Mouse (Mus musculus): ENCODE data around the gene Fam98a.

The Fam98a gene

DNA sequence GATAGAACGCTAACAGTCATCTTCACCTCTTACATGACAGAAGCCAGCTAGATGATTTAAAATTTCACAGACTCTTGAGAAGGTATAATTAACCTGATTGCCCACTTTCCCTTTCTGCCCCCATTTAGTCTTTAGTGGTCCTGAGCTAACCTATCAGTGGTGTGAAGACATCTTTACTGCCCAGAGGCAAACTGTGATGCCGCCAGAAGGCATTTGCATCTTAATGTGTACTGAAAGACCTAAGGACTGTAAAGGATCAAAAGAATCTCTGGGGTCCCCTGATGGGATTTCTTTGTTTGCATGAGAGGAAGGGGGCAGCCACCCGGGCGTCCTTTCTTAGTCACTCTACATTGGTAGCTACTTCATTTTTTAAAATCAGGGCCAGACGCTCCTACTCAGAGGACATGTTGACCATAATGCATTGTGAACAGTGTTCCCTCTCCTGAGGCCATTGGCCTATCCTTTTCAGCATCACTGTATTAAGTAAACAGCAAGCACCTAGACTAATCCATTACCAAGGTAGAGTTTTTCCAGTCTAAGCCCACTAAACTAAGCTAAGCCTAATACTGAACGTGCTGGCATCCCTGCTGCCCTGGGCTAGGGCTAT, 30.4 kb downstream of the Fam98a start:
- no peak for DNase-seq (ENCODE audit: low spot score)

DNA sequence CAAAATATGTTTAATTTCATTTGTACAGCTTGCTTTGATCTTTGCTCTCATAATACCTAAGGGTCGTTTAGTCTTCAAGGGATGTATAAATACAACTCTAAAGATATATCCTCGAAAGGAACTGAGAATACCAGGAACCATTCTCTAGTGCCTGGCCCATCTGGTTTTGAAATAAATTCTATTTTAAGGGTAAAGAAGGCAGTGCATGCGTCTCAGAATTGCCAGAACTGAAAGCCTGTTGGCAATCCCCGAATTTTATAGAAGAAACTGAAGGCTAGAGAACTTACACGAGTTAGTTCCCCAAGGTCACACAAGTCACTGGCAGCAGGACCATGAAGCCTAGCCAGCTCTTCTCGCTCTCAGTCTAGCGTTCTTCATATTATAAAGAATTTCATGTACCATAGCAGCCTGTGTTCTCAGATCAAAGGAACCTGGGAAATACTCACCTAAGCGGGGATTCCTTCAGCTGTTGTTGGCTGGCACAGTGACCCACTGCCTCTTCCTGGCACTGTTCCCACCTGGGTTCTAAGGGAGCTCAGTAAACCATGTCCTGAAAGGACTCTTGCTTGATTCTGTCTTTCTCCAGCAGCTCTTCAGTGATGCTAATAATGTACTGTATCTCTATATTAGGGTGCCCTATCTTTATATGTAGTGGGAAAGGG, 32.4 kb downstream of the Fam98a start:
- no peak for DNase-seq (ENCODE audit: low spot score)

DNA sequence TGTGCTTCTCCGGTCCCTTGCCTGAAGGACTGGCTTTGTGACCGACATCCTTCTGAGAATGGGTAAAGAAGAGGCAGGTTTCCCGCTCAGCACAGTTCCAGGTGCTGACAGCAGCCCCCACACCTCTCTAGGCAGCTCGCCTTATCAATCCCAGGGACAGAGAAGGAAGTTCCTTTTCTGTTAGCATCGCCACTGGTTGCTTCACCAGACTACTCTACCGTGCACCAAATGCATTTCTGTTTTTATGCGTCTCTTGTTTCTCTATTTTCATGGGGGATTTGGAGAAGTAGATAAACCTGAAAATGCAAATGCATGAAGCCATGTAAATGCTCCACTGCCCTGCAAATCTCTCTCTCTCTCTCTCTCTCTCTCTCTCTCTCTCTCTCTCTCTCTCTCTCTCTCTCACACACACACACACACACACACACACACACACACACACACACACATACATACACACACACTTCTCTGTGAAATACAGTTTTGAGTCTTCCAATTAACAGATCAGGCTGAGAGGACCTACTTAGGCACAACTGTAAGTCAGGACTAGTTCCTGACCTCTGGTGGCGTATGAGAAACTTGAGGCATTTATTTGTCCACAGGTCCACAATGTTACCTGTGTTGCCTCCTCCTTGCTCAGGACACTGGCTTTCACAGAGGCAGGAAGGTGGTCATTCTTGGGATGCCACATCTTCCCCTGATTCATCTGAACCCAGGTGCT, 33.4 kb downstream of the Fam98a start:
- no peak for DNase-seq (ENCODE audit: low spot score)

- no peak for DNase-seq (ENCODE audit: low spot score)
Measured at GRCm38 (mm10) chr17:75516591-75516990, 35.2 kb downstream of the Fam98a start.

DNA sequence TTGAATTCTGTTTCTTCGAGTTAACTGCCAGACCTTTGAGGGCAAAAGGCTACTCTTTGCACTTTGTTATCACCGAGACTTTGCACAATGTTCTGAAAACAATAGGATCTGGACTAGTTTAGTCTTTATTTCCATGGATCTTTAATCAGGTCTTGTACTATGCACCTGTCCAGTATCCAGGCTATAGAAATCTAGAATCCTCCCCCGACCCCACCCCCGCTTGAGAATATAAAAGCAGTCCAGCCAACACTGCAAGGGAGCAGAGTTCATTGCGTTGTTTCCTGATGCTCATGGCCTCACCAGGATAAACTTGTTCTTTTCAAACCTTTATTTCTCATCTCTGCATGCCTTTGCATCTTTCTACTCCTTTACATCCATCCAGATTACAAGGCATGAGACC, 42.5 kb downstream of the Fam98a start:
- DNase-seq (ENCODE audit: low spot score), result no peak

- DNase-seq (ENCODE audit: low spot score), result no peak
Measured at GRCm38 (mm10) chr17:75506708-75507641, 44.8 kb downstream of the Fam98a start.

DNA sequence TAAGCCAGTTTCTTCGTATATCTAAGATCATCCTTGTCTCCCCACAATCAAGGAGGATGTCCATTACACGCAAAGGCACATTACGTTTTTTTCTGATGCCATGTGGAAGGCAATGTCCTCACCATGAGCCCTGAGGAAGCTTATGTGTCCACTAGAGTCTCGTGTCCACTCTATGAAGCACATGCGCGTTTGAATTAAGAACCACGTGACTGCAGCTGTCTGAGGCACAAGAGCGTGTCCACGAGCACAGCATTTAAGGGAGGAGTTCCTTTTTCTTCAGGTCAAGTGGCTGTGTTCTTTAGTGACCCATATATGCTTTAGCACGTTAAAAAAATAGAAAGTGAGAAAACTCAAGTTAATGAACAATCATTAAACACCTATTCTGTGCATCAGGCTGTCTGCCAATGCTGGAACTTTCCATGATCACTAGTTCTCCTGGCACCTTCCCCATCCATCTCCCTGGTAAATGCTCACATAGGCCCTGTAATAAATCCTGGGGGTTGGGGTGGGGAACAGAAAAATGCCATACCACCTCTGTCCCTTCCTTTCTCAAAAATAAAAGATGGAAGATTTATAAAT, 45.6 kb downstream of the Fam98a start:
- no peak for DNase-seq (ENCODE audit: low spot score)

DNA sequence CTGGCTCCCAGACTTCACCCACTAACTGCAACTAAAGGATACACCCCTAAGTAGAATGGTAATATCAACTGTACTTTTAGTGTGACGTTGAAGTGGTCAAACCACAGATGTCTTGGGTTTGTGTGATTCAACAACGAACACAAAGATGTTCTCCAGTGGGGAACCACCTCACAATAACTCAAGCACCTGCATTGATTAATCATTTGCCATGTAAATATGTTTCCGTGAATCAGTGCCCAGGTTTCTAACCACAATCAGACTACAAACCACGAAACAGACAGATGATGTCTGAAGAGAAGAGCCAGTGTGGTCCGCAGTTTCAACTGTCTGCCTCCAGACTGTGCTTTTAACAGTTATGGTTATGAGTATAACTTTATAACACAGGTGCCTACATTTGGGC, 46.7 kb downstream of the Fam98a start:
- DNase-seq (ENCODE audit: low spot score), result no peak

- no peak for DNase-seq (ENCODE audit: low spot score)
Measured at GRCm38 (mm10) chr17:75503031-75503430, 48.7 kb downstream of the Fam98a start.

GRCm38 (mm10) chr17:75498241-75498651, 53.5 kb downstream of the Fam98a start:
- DNase-seq (ENCODE audit: low spot score), result no peak

GRCm38 (mm10) chr17:75495213-75495612, 56.5 kb downstream of the Fam98a start:
- no peak for DNase-seq (ENCODE audit: low spot score)

All from testis, postnatal 10 days (tissue).